Mouse (Mus musculus) limb, embryonic 15.5 days (tissue): ENCODE results near the gene Selenbp2. TPM values are rescaled to one million over a fixed set of nuclear protein-coding genes. Genes with fewer than 3 reads are reported as not detected.
"Not testable (repeated sequence)": the region's sequence is repeated elsewhere in the genome, so short reads cannot be mapped to it uniquely, and the experiment has no call there.

Source experiments
- ATAC-seq: fragments of 200-750 bp; cut with Nextera tagmentation; 2 replicates; pipeline ENCODE4 v1.8.0; 2017; ENCODE audit warnings: low read depth, moderate TSS enrichment; ENCODE audit not compliant: insufficient number of reproducible peaks, low FRiP score, low TSS enrichment
- H3K27ac ChIP-seq: fragments of 300-500 bp; sonication (generic); 2 replicates; pipeline ENCODE4 v1.5.1; 2015; ENCODE audit warnings: moderate library complexity, mild to moderate bottlenecking, inconsistent platforms
- H3K27me3 ChIP-seq: fragments of 300-500 bp; sonication (generic); 2 replicates; pipeline ENCODE4 v1.6.1; 2015; ENCODE audit warnings: inconsistent platforms
- H3K36me3 ChIP-seq: fragments of 300-500 bp; sonication (generic); 2 replicates; pipeline ENCODE4 v1.6.1; 2015; ENCODE audit warnings: inconsistent platforms
- H3K4me1 ChIP-seq: fragments of 300-500 bp; sonication (generic); 2 replicates; pipeline ENCODE4 v1.6.1; 2015; ENCODE audit warnings: inconsistent platforms
- H3K4me2 ChIP-seq: fragments of 300-500 bp; sonication (generic); 2 replicates; pipeline ENCODE4 v1.6.1; 2015; ENCODE audit warnings: mild to moderate bottlenecking, inconsistent platforms
- H3K4me3 ChIP-seq: fragments of 300-500 bp; sonication (generic); 2 replicates; pipeline ENCODE4 v1.5.1; 2015; ENCODE audit warnings: mild to moderate bottlenecking, inconsistent platforms
- H3K9ac ChIP-seq: fragments of 300-500 bp; sonication (generic); 2 replicates; pipeline ENCODE4 v1.6.1; 2015; ENCODE audit warnings: inconsistent platforms
- H3K9me3 ChIP-seq: fragments of 300-500 bp; sonication (generic); 2 replicates; pipeline ENCODE4 v1.6.1; 2016; ENCODE audit warnings: inconsistent platforms
- WGBS: fragments of 180-500 bp; shearing (Covaris S2); methylation state at CpG from one replicate; pipeline ENCODE4 v1.1.7; 2015; 5-methylcytosine and 5-hydroxymethylcytosine counted together
- polyA plus RNA-seq: library from polyadenylated mRNA; unstranded; fragments of >200 nt; fragmentation: Nextera tagmentation; extraction: Ambion mirVana; gene quantifications from 2 replicates; pipeline ENCODE4 v1.2.1, GENCODE M21; 2015

Gene Selenbp2
- polyA plus RNA-seq = 0.77 and 1.4 TPM in 2 replicates

GRCm38 (mm10) chr3:94693329-94693825 lies at the start of gene Selenbp2:
Gene Selenbp2, plus strand, starts transcription at chr3:94693556.
- ATAC-seq = no peak
- WGBS = 18% methylated on average over 5 of the region's 5 CpGs

GRCm38 (mm10) chr3:94648755-94649590 lies 44.4 kb upstream of the Selenbp2 start:
- ATAC-seq = 0 out of 2 replicates have a peak, but pooled peaks have one; percentile 52
- Histone ChIP-seq H3K4me2 (peak overlapping the region; percentile 15; the same call in 1 of the 2 replicates), H3K4me1 (peaks cover 15% of the 10 kb centered on the region), H3K36me3 (no peaks in the 10 kb centered on the region), H3K9me3 (no peaks in the 10 kb centered on the region), H3K27me3 (no peaks in the 10 kb centered on the region), H3K27ac (peak overlapping the region; percentile 39), H3K4me3 (no peak overlapping the region), H3K9ac (no peak overlapping the region)
- 20% methylated on average over 6 of the region's 6 CpGs for WGBS

More at GRCm38 (mm10) chr3:94693329-94693825, at the start of gene Selenbp2:
- no peak within 1 kb of the TSS for H3K27ac ChIP-seq
- H3K36me3 ChIP-seq = no peaks in the 10 kb centered on the region
- no peaks in the 10 kb centered on the region for H3K27me3 ChIP-seq
- H3K9me3 ChIP-seq = no peaks in the 10 kb centered on the region
- no peak within 1 kb of the TSS for H3K9ac ChIP-seq
- no peak within 1 kb of the TSS for H3K4me2 ChIP-seq
- H3K4me3 ChIP-seq = no peak within 1 kb of the TSS
- peaks cover 6% of the 10 kb centered on the region; the same call in 1 of the 2 replicates for H3K4me1 ChIP-seq

GRCm38 (mm10) chr3:94650409-94650808 lies 42.9 kb upstream of the Selenbp2 start:
- Histone ChIP-seq H3K9ac (no peak overlapping the region), H3K27me3 (no peaks in the 10 kb centered on the region), H3K9me3 (no peaks in the 10 kb centered on the region), H3K4me3 (no peak overlapping the region), H3K4me2 (no peak overlapping the region), H3K4me1 (peaks cover 15% of the 10 kb centered on the region), H3K36me3 (no peaks in the 10 kb centered on the region), H3K27ac (no peak overlapping the region)
- 29% methylated on average over 7 of the region's 7 CpGs for WGBS
- ATAC-seq = 0 out of 2 replicates have a peak, but pooled peaks have one; percentile 8

GRCm38 (mm10) chr3:94653967-94654366 lies 39.4 kb upstream of the Selenbp2 start:
- not testable (repeated sequence) for ATAC-seq, H3K4me2 ChIP-seq, H3K27me3 ChIP-seq, H3K9ac ChIP-seq, H3K36me3 ChIP-seq, H3K9me3 ChIP-seq, H3K4me3 ChIP-seq, H3K27ac ChIP-seq
- peaks cover 16% of the 10 kb centered on the region for H3K4me1 ChIP-seq
- WGBS = 79% methylated on average over 1 of the region's 1 CpGs

- H3K27me3 ChIP-seq, H3K27ac ChIP-seq, H3K36me3 ChIP-seq, H3K4me1 ChIP-seq, H3K9me3 ChIP-seq: not testable (repeated sequence)
- Histone ChIP-seq H3K4me3 (peak overlapping the region; percentile 41), H3K4me2 (peak overlapping the region; percentile 59), H3K9ac (0 out of 2 replicates have a peak overlapping the region, but pooled peaks have one; percentile 7)
- peak; percentile 51; the same call in 1 of the 2 replicates for ATAC-seq
- 1% methylated on average over 25 of the region's 47 CpGs for WGBS
Measured at GRCm38 (mm10) chr3:94657852-94658739, 35.3 kb upstream of the Selenbp2 start.

GRCm38 (mm10) chr3:94658740-94659095 lies 34.6 kb upstream of the Selenbp2 start, which contains the start of gene Tuft1:
Gene Tuft1, minus strand, starts transcription at chr3:94658872.
- peak within 1 kb of the TSS; percentile 41 for H3K4me3 ChIP-seq
- not testable (repeated sequence) for H3K27ac ChIP-seq, H3K4me1 ChIP-seq, H3K9me3 ChIP-seq, H3K27me3 ChIP-seq, H3K36me3 ChIP-seq
- 0 out of 2 replicates have a peak within 1 kb of the TSS, but pooled peaks have one; percentile 7 for H3K9ac ChIP-seq
- peak within 1 kb of the TSS; percentile 59 for H3K4me2 ChIP-seq
- ATAC-seq = peak; percentile 82
- under 1% methylated on average over 23 of the region's 33 CpGs for WGBS

- H3K36me3 ChIP-seq, H3K9me3 ChIP-seq, H3K9ac ChIP-seq, H3K27me3 ChIP-seq, H3K4me1 ChIP-seq, H3K27ac ChIP-seq, H3K4me3 ChIP-seq: not testable (repeated sequence)
- ATAC-seq = peak; percentile 75; the same call in 1 of the 2 replicates
- H3K4me2 ChIP-seq = peak overlapping the region; percentile 31
- 30% methylated on average over 8 of the region's 10 CpGs for WGBS
Measured at GRCm38 (mm10) chr3:94659142-94659748, 34.1 kb upstream of the Selenbp2 start.

- H3K4me2 ChIP-seq, H3K9me3 ChIP-seq, H3K9ac ChIP-seq, ATAC-seq, H3K27ac ChIP-seq, H3K4me3 ChIP-seq, H3K27me3 ChIP-seq, H3K4me1 ChIP-seq, H3K36me3 ChIP-seq: not testable (repeated sequence)
- WGBS = 90% methylated on average over 2 of the region's 2 CpGs
Measured at GRCm38 (mm10) chr3:94660841-94661240, 32.5 kb upstream of the Selenbp2 start.

- H3K4me1 ChIP-seq, H3K9me3 ChIP-seq, ATAC-seq, H3K4me2 ChIP-seq, H3K36me3 ChIP-seq, H3K9ac ChIP-seq, H3K27ac ChIP-seq, H3K4me3 ChIP-seq, H3K27me3 ChIP-seq: not testable (repeated sequence)
- 58% methylated on average over 5 of the region's 5 CpGs for WGBS
Measured at GRCm38 (mm10) chr3:94665060-94665802, 28.1 kb upstream of the Selenbp2 start.

GRCm38 (mm10) chr3:94665896-94666295 lies 27.5 kb upstream of the Selenbp2 start:
- H3K4me1 ChIP-seq, H3K9ac ChIP-seq, H3K4me3 ChIP-seq, H3K27ac ChIP-seq, H3K36me3 ChIP-seq, H3K9me3 ChIP-seq, ATAC-seq, H3K27me3 ChIP-seq, H3K4me2 ChIP-seq: not testable (repeated sequence)
- WGBS = 24% methylated on average over 7 of the region's 7 CpGs

- H3K36me3 ChIP-seq, H3K27me3 ChIP-seq, H3K27ac ChIP-seq, H3K9ac ChIP-seq, ATAC-seq, H3K4me1 ChIP-seq, H3K4me2 ChIP-seq, H3K9me3 ChIP-seq, H3K4me3 ChIP-seq: not testable (repeated sequence)
- WGBS = 71% methylated on average over 9 of the region's 9 CpGs
Measured at GRCm38 (mm10) chr3:94675101-94675500, 18.3 kb upstream of the Selenbp2 start.
